Mouse (Mus musculus) erythroblast, embryonic 14.5 days (primary cell): ENCODE data around the gene Bpnt1.

Experiments
- GATA1 ChIP-seq: IDR thresholded peaks from 2 replicates; pipeline ENCODE4 v1.6.1; 2012; ENCODE audit warnings: low read length, inconsistent platforms, mixed read lengths
- TAL1 ChIP-seq: IDR thresholded peaks from 3 replicates; pipeline ENCODE4 v1.6.1; 2012; ENCODE audit warnings: low read length, inconsistent platforms, mixed read lengths

GRCm38 (mm10) chr1:185329851-185330250, 2.1 kb upstream of the Bpnt1 start:
- TF ChIP-seq GATA1 (no peak), TAL1 (no peak)
